Comparison of ENCODE assay signal across 8 mouse cellular contexts in genomic region chr16:14361362-14362098, GRCm38 (mm10). TPM values are rescaled to one million over a fixed set of nuclear protein-coding genes. Genes with fewer than 3 reads are reported as not detected.
DNase-seq lines count a peak whose midpoint lies in the region; TF ChIP-seq lines count a peak whose summit lies in the region.

TSS of gene Abcc1 (plus strand) at chr16:14361558.

- no peak for TF ChIP-seq CTCF in MEL (IDR thresholded peaks at IDR 0.05 in 2 of 3, conservative IDR thresholded peaks at IDR 0.05 in 1 of 3; ENCODE audit: control insufficient read depth in 1 of 3, insufficient read depth in 1 of 3, low read depth in 2 of 3, low read length in 3 of 3, poor library complexity in 1 of 3, severe bottlenecking in 1 of 3)

- peak; percentile 80 for DNase-seq in MEL (ENCODE audit: low read depth, low spot score)
- DNase-seq in cerebellum, adult 9-10 months, result peak; percentile 76
- peak; percentile 33 to 80 for DNase-seq in frontal cortex, adult 2 months (ENCODE audit: extremely low spot score in 1 of 2, low spot score in 1 of 2)
- peak; percentile 78 for DNase-seq in hindbrain, embryonic 10.5 days (ENCODE audit: low spot score)
- DNase-seq in layer of hippocampus, postnatal 14 days (ENCODE audit: low spot score in 2 of 2), result peak; percentile 75 to 78
- DNase-seq in lung, postnatal 14 days, result peak; percentile 70
- peak; percentile 61 for DNase-seq in retina, adult 2 months (ENCODE audit: low read depth, low spot score)
- DNase-seq in thymus, postnatal 25 days, result peak; percentile 69

- no peak for TF ChIP-seq EP300 in MEL (IDR thresholded peaks at IDR 0.05; ENCODE audit: low read depth in 1 of 2, low read length in 2 of 2)

- peaks cover 36 to 57% of the 10 kb centered on the region in 2 experiments for H3K4me1 ChIP-seq in MEL (ENCODE audit: control insufficient read depth in 1 of 2, insufficient read depth in 2 of 2, low read length in 2 of 2)
- peaks cover 16% of the 10 kb centered on the region for H3K4me1 ChIP-seq in hindbrain, embryonic 10.5 days (replicated peaks)

- H3K9me3 ChIP-seq in MEL (replicated peaks; ENCODE audit: insufficient read depth, low read length), result no peaks in the 10 kb centered on the region
- H3K9me3 ChIP-seq in hindbrain, embryonic 10.5 days, result no peaks in the 10 kb centered on the region

- under 1% methylated on average over 64 of the region's 64 CpGs for WGBS in hindbrain, embryonic 10.5 days

- TF ChIP-seq RAD21 in MEL (IDR thresholded peaks at IDR 0.05; ENCODE audit: low read depth, low read length), result no peak

- peaks cover 49% of the 10 kb centered on the region for H3K79me2 ChIP-seq in MEL (ENCODE audit: control insufficient read depth, insufficient read depth, low read length, poor library complexity)

- H3K36me3 ChIP-seq in MEL (ENCODE audit: control insufficient read depth in 1 of 2, insufficient read depth in 2 of 2, low read length in 2 of 2), result peaks cover 0 to 58% of the 10 kb centered on the region in 2 experiments; a peak in 2 of 4 replicates
- H3K36me3 ChIP-seq in hindbrain, embryonic 10.5 days, result no peaks in the 10 kb centered on the region

- TF ChIP-seq POLR2A in MEL (IDR thresholded peaks at IDR 0.05; ENCODE audit: control insufficient read depth in 1 of 2, insufficient read depth in 1 of 2, low read depth in 1 of 2, low read length in 2 of 2, poor library complexity in 1 of 2), result peak; percentile 77 to 92; a peak in 3 of 4 replicates

- peak within 1 kb of the TSS; percentile 92 for H3K9ac ChIP-seq in MEL (ENCODE audit: control insufficient read depth, low read depth, low read length, poor library complexity, severe bottlenecking)

- peak within 1 kb of the TSS; percentile 59 for H3K27ac ChIP-seq in MEL (ENCODE audit: control insufficient read depth, low read depth, low read length)
- H3K27ac ChIP-seq in hindbrain, embryonic 10.5 days, result peak within 1 kb of the TSS; percentile 93

- no peaks in the 10 kb centered on the region for H3K27me3 ChIP-seq in MEL (ENCODE audit: control insufficient read depth in 1 of 2, insufficient read depth in 2 of 2, low read length in 2 of 2)
- H3K27me3 ChIP-seq in hindbrain, embryonic 10.5 days (ENCODE audit: insufficient read depth, poor library complexity, severe bottlenecking), result no peaks in the 10 kb centered on the region

- H3K4me3 ChIP-seq in MEL (ENCODE audit: control insufficient read depth in 1 of 2, insufficient read depth in 1 of 2, low read depth in 2 of 2, low read length in 2 of 2), result peak within 1 kb of the TSS; percentile 75 to 88
- peak within 1 kb of the TSS; percentile 88 for H3K4me3 ChIP-seq in hindbrain, embryonic 10.5 days

TF ChIP-seq in MEL, 35 proteins besides CTCF, POLR2A, EP300 and RAD21:
- TF ChIP-seq USF2 (IDR thresholded peaks at IDR 0.05; ENCODE audit: borderline replicate concordance in 1 of 2, insufficient read depth in 1 of 2, low read depth in 1 of 2, low read length in 2 of 2) (no peak), SMC3 (IDR thresholded peaks at IDR 0.05; ENCODE audit: low read depth, low read length) (no peak), ELF1 (IDR thresholded peaks at IDR 0.05; ENCODE audit: low read depth, low read length) (no peak), ZC3H11A (IDR thresholded peaks at IDR 0.05; ENCODE audit: low read depth, low read length) (no peak), NRF1 (IDR thresholded peaks at IDR 0.05; ENCODE audit: insufficient read depth, low read depth, low read length, poor library complexity, severe bottlenecking) (peak; percentile 54; the same call in 1 of the 2 replicates), ETS1 (IDR thresholded peaks at IDR 0.05; ENCODE audit: low read depth, low read length) (no peak), USF1 (IDR thresholded peaks at IDR 0.05; ENCODE audit: low read depth, low read length) (no peak), ZKSCAN1 (IDR thresholded peaks at IDR 0.05; ENCODE audit: low read depth, low read length) (no peak), GATA1 (IDR thresholded peaks at IDR 0.05; ENCODE audit: low read depth, low read length) (no peak), MAFK (IDR thresholded peaks at IDR 0.05; ENCODE audit: borderline replicate concordance, low read depth, low read length) (no peak), MEF2A (IDR thresholded peaks at IDR 0.05; ENCODE audit: extremely low read depth, insufficient replicate concordance, low read depth, low read length, poor library complexity, severe bottlenecking) (no peak), UBTF (IDR thresholded peaks at IDR 0.05; ENCODE audit: borderline replicate concordance, insufficient read depth, low read depth, low read length) (no peak), SIN3A (IDR thresholded peaks at IDR 0.05; ENCODE audit: low read length) (no peak), ZMIZ1 (IDR thresholded peaks at IDR 0.05; ENCODE audit: low read depth, low read length) (peak; percentile 63; the same call in 1 of the 2 replicates), MAX (IDR thresholded peaks at IDR 0.05; ENCODE audit: low read length) (peak; percentile 59), MAZ (IDR thresholded peaks at IDR 0.05; ENCODE audit: low read depth, low read length) (no peak; the same call in 1 of the 2 replicates), HCFC1 (IDR thresholded peaks at IDR 0.05; ENCODE audit: low read depth, low read length) (no peak; the same call in 1 of the 2 replicates), MYC (IDR thresholded peaks at IDR 0.05; ENCODE audit: low read depth, low read length) (0 out of 2 replicates have a peak, but pooled peaks have one; percentile 14), MXI1 (IDR thresholded peaks at IDR 0.05; ENCODE audit: low read depth, low read length) (peak; percentile 71; the same call in 1 of the 2 replicates), MYB (IDR thresholded peaks at IDR 0.05; ENCODE audit: low read depth, low read length) (no peak), RCOR1 (IDR thresholded peaks at IDR 0.05; ENCODE audit: low read depth, low read length) (no peak), CHD2 (IDR thresholded peaks at IDR 0.05; ENCODE audit: low read length) (no peak), POLR2AphosphoS5 (IDR thresholded peaks at IDR 0.05; ENCODE audit: borderline replicate concordance, low read depth, low read length) (no peak), JUND (IDR thresholded peaks at IDR 0.05; ENCODE audit: low read depth, low read length) (no peak), BHLHE40 (IDR thresholded peaks at IDR 0.05; ENCODE audit: borderline replicate concordance, low read depth, low read length) (no peak), E2F4 (IDR thresholded peaks at IDR 0.05; ENCODE audit: borderline replicate concordance, low read depth, low read length) (no peak), KAT2A (conservative IDR thresholded peaks at IDR 0.05; ENCODE audit: low read depth, low read length) (no peak), TCF12 (IDR thresholded peaks at IDR 0.05; ENCODE audit: low read depth, low read length) (peak; percentile 50; the same call in 1 of the 2 replicates), ZNF384 (IDR thresholded peaks at IDR 0.05; ENCODE audit: low read depth, low read length) (no peak), NELFE (IDR thresholded peaks at IDR 0.05; ENCODE audit: low read depth, low read length) (peak; percentile 65), TBP (IDR thresholded peaks at IDR 0.05; ENCODE audit: low read depth, low read length) (no peak; the same call in 1 of the 2 replicates), POLR2AphosphoS2 (IDR thresholded peaks at IDR 0.05; ENCODE audit: low read length) (peak; percentile 45; the same call in 1 of the 2 replicates), GABPA (IDR thresholded peaks at IDR 0.05; ENCODE audit: low read depth, low read length) (no peak), CHD1 (IDR thresholded peaks at IDR 0.05; ENCODE audit: low read depth, low read length) (no peak), TAL1 (IDR thresholded peaks at IDR 0.05; ENCODE audit: low read length) (no peak)
TF ChIP-seq in MEL: peak in this region for 8.

RNA-seq across cellular contexts. Expression of gene Abcc1, which starts in this region (rescaled TPM):
- 30.9 and 31.5 TPM in 2 replicates for total RNA-seq in MEL (2012; rRNA removed)
- polyA plus RNA-seq in MEL (2012; ENCODE audit: insufficient read depth in 1 of 2, insufficient read length in 2 of 2, low read depth in 1 of 2, low replicate concordance in 2 of 2, missing spikeins in 1 of 2), result 10 to 100 TPM; 34.2 to 39.8 TPM
- polyA plus RNA-seq in frontal cortex, adult 2 months (2012; rRNA removed), result 14.7 and 15.8 TPM in 2 replicates
- polyA plus RNA-seq in hindbrain, embryonic 10.5 days (2016; fragmentation: Nextera tagmentation; extraction: Ambion mirVana), result 8.3 and 9.9 TPM in 2 replicates
- 10 to 100 TPM; 19.0 to 19.3 TPM for total RNA-seq in layer of hippocampus, postnatal 14 days (2021)

Comparison
In these comparisons a context has a peak if more than half of its experiments do, and no peak if none do; other contexts are left out.
1. Peak in every context shown above with its lines: DNase-seq, H3K4me3 ChIP-seq and H3K27ac ChIP-seq.